Mouse (Mus musculus): ENCODE results near the gene Cdc42bpg.
A peak's percentile ranks its signal among the peaks of the same experiment; 100 is the strongest.
"Not testable (repeated sequence)": the region's sequence is repeated elsewhere in the genome, so short reads cannot be mapped to it uniquely, and the experiment has no call there.

Cdc42bpg gene

DNA sequence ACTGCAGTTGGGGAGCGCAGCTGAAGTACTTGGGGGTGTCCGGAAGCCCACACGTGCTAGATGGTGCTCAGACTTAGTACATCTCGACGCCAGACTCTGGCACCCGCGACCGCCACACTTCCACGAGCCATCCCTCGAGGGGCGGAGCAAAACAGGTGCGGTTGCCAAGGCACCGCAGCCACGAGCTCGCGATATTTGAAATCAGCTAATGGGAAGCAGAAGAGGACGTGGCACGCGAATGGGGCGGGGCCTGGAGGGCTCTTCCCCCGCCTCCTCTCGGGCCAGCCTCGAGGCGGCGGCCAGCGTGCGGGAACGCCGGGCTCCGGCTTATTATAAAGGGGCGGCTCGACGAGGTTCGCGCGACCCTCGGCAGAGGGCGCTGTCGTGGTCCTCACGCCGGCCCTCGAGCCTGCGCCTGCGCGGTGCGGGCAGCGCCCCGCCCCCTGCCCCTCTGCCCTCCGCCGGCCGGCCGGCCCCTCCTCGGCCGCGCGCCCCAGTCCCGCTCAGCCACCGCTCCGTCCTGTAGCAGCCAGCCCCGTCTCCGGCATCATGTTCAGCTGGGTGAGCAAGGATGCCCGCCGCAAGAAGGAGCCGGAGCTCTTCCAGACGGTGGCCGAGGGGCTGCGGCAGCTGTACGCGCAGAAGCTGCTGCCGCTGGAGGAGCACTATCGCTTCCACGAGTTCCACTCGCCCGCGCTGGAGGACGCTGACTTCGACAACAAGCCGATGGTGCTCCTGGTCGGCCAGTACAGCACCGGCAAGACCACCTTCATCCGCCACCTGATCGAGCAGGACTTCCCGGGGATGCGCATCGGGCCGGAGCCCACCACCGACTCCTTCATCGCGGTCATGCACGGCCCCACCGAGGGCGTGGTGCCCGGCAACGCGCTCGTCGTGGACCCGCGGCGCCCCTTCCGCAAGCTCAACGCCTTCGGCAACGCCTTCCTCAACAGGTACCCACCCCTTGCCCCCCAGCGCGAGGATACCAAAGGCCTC lies 29.5 kb upstream of the Cdc42bpg start, which contains the start of gene Ehd1:
Gene Ehd1, plus strand, starts transcription at position 300 of the 996 bp plus-strand sequence.
- DNase-seq (ENCODE audit: low spot score in 2 of 2) = peak; percentile 95 to 96

DNA sequence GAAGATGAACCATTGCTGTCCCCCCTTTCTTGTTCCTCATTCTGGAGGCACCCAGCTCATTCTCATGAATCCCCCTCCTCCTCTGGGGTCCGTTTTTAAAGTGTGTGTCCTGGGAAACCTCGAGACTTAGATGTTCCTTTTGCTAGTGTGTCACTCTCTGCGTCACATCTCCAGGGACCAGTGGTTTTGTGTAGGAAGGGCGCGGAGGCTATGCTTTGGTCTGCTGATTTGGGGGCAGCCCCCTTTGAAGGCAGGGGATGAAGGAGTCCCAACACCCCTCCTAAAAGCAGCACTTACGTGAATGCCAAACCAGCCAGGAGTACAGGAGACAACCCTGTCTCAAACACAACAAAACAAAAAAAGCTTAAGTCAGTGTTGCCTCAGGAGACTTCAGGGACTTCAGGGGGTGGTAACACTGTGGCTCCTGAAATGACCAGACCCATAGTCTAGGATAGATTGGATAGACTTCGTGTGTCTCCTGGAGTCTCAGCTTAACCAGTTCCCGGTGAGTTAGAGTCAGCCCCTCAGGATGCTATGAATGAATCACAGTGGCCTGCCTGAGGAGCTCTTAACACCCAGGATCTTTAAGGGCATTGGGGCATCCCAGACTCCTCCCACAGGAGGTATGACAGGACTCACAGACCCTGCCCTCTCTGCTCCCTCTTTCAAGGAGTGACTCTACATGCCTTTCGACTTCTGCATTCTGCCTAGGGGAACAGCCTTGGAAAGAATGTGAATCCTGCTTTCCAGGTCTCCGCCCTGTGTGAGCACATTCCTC lies 28.4 kb upstream of the Cdc42bpg start:
- no peak for DNase-seq (ENCODE audit: low spot score in 2 of 2)

DNA sequence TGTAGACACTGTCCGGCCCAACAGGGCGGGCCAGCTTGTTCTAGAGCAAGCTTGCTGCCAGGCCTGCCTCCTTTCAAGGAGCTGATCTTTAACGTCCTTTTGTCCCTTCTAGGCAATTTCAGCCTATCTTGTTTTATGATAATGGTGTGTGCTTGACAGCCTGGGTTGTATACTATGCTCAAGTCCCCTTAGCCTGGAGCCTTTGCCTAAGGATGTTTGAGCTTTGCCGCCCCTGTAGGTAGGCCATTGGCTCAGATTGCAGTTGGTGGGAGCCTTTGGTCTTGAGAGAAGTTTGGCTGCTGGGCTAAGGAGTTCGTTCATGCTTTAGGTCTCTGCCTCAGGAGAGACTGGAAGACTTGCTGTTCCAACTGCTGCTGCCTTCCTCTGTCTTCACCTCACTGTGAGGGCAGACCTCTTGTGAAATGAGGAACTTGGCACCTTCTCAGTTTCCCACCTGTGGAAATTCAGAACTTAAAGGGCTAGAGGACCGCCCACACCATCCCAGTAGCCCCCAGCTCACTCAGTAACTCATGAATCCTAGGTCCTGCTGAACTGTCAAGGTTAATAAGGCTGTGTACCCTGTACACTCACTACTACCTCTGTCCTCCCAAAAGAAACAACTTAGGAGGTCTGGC lies 27.7 kb upstream of the Cdc42bpg start:
- DNase-seq (ENCODE audit: low spot score in 2 of 2) = no peak

- no peak for DNase-seq (ENCODE audit: low spot score in 2 of 2)
Measured at GRCm38 (mm10) chr19:6279481-6280144, 26.6 kb upstream of the Cdc42bpg start.

- no peak for DNase-seq (ENCODE audit: low spot score in 2 of 2)
Measured at GRCm38 (mm10) chr19:6280554-6280953, 25.7 kb upstream of the Cdc42bpg start.

- DNase-seq (ENCODE audit: low spot score in 2 of 2) = no peak
Measured at GRCm38 (mm10) chr19:6281122-6282020, 24.9 kb upstream of the Cdc42bpg start.

DNA sequence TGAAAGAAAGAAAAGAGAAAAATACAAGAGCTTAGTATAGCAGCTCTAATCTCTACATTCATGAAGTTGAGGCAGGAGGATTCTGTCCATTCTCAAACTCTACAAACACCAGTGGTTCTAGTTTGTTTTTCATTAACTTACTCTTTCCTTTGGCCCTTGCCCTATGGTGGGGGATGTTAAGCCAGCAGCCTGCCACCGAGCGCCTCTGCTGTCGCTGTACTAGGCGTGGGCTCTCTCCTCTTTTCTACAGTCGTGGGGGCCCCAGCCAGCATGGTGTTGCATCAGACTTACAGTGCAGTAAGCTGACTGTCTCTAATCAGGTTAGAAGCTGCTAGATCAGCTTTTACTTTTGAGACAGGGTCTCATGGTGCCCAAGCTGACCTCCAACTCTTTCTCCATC lies 23.3 kb upstream of the Cdc42bpg start:
- no peak for DNase-seq (ENCODE audit: low spot score in 2 of 2)

- DNase-seq (ENCODE audit: low spot score in 2 of 2) = no peak
Measured at GRCm38 (mm10) chr19:6284502-6284901, 21.8 kb upstream of the Cdc42bpg start.

- DNase-seq (ENCODE audit: low spot score in 2 of 2) = no peak
Measured at GRCm38 (mm10) chr19:6285226-6285625, 21.0 kb upstream of the Cdc42bpg start.

DNA sequence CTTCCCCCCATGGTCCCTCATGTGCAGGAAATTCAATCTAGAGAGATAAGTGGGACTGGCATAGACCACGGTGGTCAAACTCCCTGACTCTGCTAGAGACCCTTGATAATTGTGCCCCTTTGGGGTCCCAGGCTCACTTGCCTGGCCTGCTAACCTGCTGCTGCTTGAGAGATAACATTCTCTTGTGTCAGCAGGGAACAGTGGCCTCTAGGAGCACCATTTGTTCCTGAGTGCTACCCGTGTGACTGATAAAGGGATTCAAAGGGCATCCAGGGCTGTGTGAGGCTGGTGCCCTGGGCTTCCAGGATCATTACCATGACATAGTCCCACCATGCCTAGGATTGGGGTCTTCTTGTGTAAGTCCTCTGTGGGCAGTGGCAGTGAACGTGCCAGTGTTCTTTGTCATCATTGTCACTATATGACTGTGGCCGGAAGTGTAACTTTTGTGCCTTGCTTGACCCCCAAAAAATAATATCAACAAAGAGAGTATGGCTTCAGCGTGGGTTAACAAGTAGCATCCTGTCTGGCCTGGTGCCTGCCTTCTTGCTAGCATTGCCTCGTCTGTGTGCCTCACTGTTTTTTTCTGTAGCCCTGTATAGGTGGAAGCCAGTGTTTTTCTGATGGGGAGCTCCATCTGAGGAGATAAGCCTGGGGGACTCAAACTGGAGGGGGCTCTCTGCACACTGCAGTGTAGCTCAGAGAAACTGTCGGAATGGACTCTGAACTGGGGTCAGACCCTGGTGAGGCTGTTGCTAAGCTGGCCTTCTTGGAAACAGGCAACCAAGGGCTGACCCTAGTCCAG lies 20.4 kb upstream of the Cdc42bpg start:
- DNase-seq (ENCODE audit: low spot score in 2 of 2) = no peak

- no peak for DNase-seq (ENCODE audit: low spot score in 2 of 2)
Measured at GRCm38 (mm10) chr19:6286434-6287401, 19.5 kb upstream of the Cdc42bpg start.

DNA sequence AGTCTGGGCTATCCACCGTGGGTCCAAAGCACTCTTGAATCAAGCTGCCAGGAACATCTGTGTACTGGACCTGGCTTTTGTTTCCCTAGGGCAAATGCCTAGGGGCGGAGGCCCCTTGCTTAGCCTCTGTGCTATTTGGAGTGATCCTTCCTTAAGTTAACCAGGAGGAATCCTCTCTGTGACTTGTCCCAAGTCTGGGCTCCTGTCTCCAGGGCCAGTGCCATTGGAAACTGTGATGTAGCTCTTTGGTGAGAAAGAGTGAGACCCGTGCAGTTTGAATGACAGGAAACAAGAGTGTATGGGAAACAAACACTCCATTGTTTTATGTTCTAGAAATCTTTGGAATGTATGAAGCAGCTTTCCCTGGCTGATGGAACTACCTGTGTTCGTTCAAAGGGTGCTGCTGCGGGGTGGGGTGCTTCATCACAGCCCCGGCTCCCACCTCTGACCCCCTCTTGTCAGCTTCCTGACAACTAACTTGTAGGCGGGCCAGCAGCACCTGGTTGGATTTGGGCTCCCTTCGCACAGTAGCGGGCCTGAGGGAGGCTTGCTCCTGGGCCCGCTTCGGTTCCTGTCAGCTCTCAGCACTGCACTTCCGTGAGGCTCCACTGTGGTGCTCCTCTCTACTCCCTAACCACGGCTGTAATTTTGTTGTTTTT lies 17.9 kb upstream of the Cdc42bpg start:
- no peak for DNase-seq (ENCODE audit: low spot score in 2 of 2)

GRCm38 (mm10) chr19:6289696-6290238 lies 16.5 kb upstream of the Cdc42bpg start:
- DNase-seq (ENCODE audit: low spot score in 2 of 2) = no peak

DNA sequence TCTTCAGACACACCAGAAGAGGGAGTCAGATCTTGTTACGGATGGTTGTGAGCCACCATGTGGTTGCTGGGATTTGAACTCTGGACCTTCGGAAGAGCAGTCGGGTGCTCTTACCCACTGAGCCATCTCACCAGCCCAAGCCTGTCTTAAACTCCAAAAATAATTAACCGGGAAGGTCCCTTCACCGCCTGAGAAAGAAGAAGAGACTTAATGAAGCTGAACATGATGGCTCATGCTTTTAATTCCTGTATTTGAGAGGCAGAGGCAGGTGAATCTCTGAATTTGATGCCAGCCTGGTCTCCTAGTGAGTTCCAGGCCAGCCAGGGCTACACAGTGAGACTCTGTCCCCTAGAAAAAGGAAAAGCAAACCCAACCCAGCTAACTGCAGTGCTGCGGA lies 15.5 kb upstream of the Cdc42bpg start:
- DNase-seq (ENCODE audit: low spot score in 2 of 2) = not testable (repeated sequence)

DNA sequence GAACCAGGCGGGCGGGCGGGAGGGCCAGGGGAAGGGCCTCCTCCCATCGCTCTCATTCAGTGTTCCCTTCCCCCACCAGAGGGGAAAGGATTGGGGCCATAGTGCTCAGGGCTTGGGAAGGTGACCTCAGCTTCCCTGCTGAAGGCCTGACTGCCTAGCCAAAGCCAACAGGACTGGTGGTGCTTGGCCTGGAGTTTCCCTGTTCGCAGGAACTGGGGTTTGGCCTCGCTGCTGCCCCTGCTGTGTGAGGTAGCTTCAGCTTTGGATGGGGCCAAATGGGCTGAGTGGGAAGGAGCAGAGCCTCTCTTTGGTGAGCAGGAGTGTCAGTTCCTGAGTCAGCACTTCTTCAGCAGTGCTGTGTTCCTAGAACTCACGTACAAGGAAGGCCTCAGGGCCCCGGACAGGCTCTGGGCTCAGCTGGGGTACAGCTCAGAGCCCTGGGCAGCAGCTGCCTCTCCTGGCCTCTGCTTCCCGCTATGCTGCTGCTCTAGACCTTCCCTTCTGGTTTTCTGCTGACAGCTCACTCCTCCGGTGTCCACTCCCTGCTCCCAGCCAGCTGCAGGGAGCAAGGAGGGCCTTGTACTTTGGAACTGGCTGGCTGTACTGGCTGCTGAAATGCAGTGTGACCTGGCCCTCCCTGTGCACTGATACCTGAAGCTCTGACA lies 15.0 kb upstream of the Cdc42bpg start:
- DNase-seq (ENCODE audit: low spot score in 2 of 2) = no peak

GRCm38 (mm10) chr19:6292262-6292661 lies 14.0 kb upstream of the Cdc42bpg start:
- no peak for DNase-seq (ENCODE audit: low spot score in 2 of 2)

- DNase-seq (ENCODE audit: low spot score in 2 of 2) = no peak
Measured at GRCm38 (mm10) chr19:6294301-6294700, 12.0 kb upstream of the Cdc42bpg start.

Measured in right cerebral cortex, postnatal 36 days (tissue).